Mouse (Mus musculus) ES-Bruce4 (cell line): ENCODE data around the gene Ggt1. TPM values are rescaled to one million over a fixed set of nuclear protein-coding genes. Genes with fewer than 3 reads are reported as not detected.
A peak's percentile ranks its signal among the peaks of the same experiment; 100 is the strongest.

ENCODE experiments used
- H3K27ac ChIP-seq: 2 replicates; pipeline ENCODE4 v1.5.1; 2012; ENCODE audit warnings: low read length, inconsistent platforms; ENCODE audit not compliant: insufficient read depth
- H3K27me3 ChIP-seq: 2 replicates; pipeline ENCODE4 v1.6.1; 2012; ENCODE audit warnings: mild to moderate bottlenecking, low read length, inconsistent platforms; ENCODE audit not compliant: control insufficient read depth, poor library complexity, insufficient read depth, severe bottlenecking
- H3K36me3 ChIP-seq: 2 replicates; pipeline ENCODE4 v1.6.1; 2012; ENCODE audit warnings: inconsistent platforms, mild to moderate bottlenecking, low read length, moderate library complexity; ENCODE audit not compliant: control insufficient read depth, poor library complexity, insufficient read depth, severe bottlenecking
- H3K4me1 ChIP-seq: one replicate; pipeline ENCODE4 v1.8.1; 2011; ENCODE audit warnings: low read length; ENCODE audit not compliant: control insufficient read depth, insufficient read depth
- H3K4me3 ChIP-seq: 2 replicates; pipeline ENCODE4 v1.5.1; 2011; ENCODE audit warnings: low read depth, mild to moderate bottlenecking, low read length
- H3K9ac ChIP-seq: 2 replicates; pipeline ENCODE4 v1.6.1; 2012; ENCODE audit warnings: low read depth, mild to moderate bottlenecking, inconsistent platforms; ENCODE audit not compliant: poor library complexity, severe bottlenecking
- H3K9me3 ChIP-seq: replicated peaks from 2 replicates; pipeline ENCODE4 v1.6.1; 2012; ENCODE audit warnings: mild to moderate bottlenecking, low read length, inconsistent platforms; ENCODE audit not compliant: control insufficient read depth, poor library complexity, insufficient read depth, severe bottlenecking
- CTCF ChIP-seq: IDR thresholded peaks from one replicate; pipeline ENCODE4 v1.8.1; 2011; ENCODE audit warnings: low read depth, low read length
- EP300 ChIP-seq: IDR thresholded peaks from 2 replicates; pipeline ENCODE4 v1.6.1; 2011; ENCODE audit warnings: low read depth, low read length; ENCODE audit not compliant: insufficient read depth
- POLR2A ChIP-seq: IDR thresholded peaks from one replicate; pipeline ENCODE4 v1.8.1; 2011; ENCODE audit warnings: low read length; ENCODE audit not compliant: insufficient read depth
- polyA plus RNA-seq: library from polyadenylated mRNA; stranded (reverse); fragments of >200 nt; gene quantifications from 2 replicates; pipeline ENCODE4 v1.2.4, GENCODE M21; 2011; ENCODE audit warnings: low read depth; ENCODE audit not compliant: missing spikeins, insufficient read depth, insufficient read length

Ggt1 gene
- polyA plus RNA-seq, 1 experiment, result 2.8 TPM

GRCm38 (mm10) chr10:75589651-75590050 lies 28.2 kb downstream of the Ggt1 start:
- H3K27ac ChIP-seq, result no peak overlapping the region
- no peaks in the 10 kb centered on the region for H3K36me3 ChIP-seq
- no peaks in the 10 kb centered on the region for H3K9me3 ChIP-seq
- TF ChIP-seq CTCF, result no peak
- no peak for TF ChIP-seq POLR2A
- no peak for TF ChIP-seq EP300
- no peaks in the 10 kb centered on the region for H3K27me3 ChIP-seq
- no peaks in the 10 kb centered on the region for H3K4me1 ChIP-seq
- no peak overlapping the region for H3K4me3 ChIP-seq
- H3K9ac ChIP-seq, result no peak overlapping the region

GRCm38 (mm10) chr10:75591211-75591894 lies 29.9 kb downstream of the Ggt1 start:
- no peak overlapping the region for H3K9ac ChIP-seq
- no peaks in the 10 kb centered on the region for H3K4me1 ChIP-seq
- H3K27me3 ChIP-seq, result no peaks in the 10 kb centered on the region
- no peak overlapping the region for H3K27ac ChIP-seq
- H3K9me3 ChIP-seq, result no peaks in the 10 kb centered on the region
- H3K4me3 ChIP-seq, result no peak overlapping the region
- TF ChIP-seq EP300 (no peak), POLR2A (no peak), CTCF (no peak)
- no peaks in the 10 kb centered on the region for H3K36me3 ChIP-seq

GRCm38 (mm10) chr10:75592585-75592984 lies 31.2 kb downstream of the Ggt1 start:
- H3K27me3 ChIP-seq, result no peaks in the 10 kb centered on the region
- no peaks in the 10 kb centered on the region for H3K36me3 ChIP-seq
- H3K9ac ChIP-seq, result no peak overlapping the region
- H3K4me3 ChIP-seq, result no peak overlapping the region
- H3K9me3 ChIP-seq, result no peaks in the 10 kb centered on the region
- no peaks in the 10 kb centered on the region for H3K4me1 ChIP-seq
- H3K27ac ChIP-seq, result no peak overlapping the region
- TF ChIP-seq CTCF, result no peak
- no peak for TF ChIP-seq EP300
- TF ChIP-seq POLR2A, result no peak

GRCm38 (mm10) chr10:75595981-75596380 lies 34.6 kb downstream of the Ggt1 start:
- TF ChIP-seq POLR2A, result no peak
- TF ChIP-seq EP300, result no peak
- TF ChIP-seq CTCF, result no peak
- H3K9ac ChIP-seq, result no peak overlapping the region
- H3K4me1 ChIP-seq, result no peaks in the 10 kb centered on the region
- H3K27ac ChIP-seq, result no peak overlapping the region
- no peaks in the 10 kb centered on the region for H3K27me3 ChIP-seq
- no peak overlapping the region for H3K4me3 ChIP-seq
- no peaks in the 10 kb centered on the region for H3K9me3 ChIP-seq
- H3K36me3 ChIP-seq, result no peaks in the 10 kb centered on the region

GRCm38 (mm10) chr10:75600189-75600730 lies 38.9 kb downstream of the Ggt1 start:
- H3K4me3 ChIP-seq, result no peak overlapping the region
- no peaks in the 10 kb centered on the region for H3K4me1 ChIP-seq
- no peaks in the 10 kb centered on the region for H3K36me3 ChIP-seq
- no peak overlapping the region for H3K27ac ChIP-seq
- no peak for TF ChIP-seq EP300
- no peak for TF ChIP-seq CTCF
- TF ChIP-seq POLR2A, result no peak
- no peaks in the 10 kb centered on the region for H3K27me3 ChIP-seq
- H3K9me3 ChIP-seq, result no peaks in the 10 kb centered on the region
- no peak overlapping the region for H3K9ac ChIP-seq

GRCm38 (mm10) chr10:75605162-75605846 lies 43.9 kb downstream of the Ggt1 start:
- no peaks in the 10 kb centered on the region for H3K9me3 ChIP-seq
- H3K36me3 ChIP-seq, result no peaks in the 10 kb centered on the region
- no peak overlapping the region for H3K27ac ChIP-seq
- no peak overlapping the region for H3K4me3 ChIP-seq
- no peak overlapping the region for H3K9ac ChIP-seq
- no peaks in the 10 kb centered on the region for H3K4me1 ChIP-seq
- no peaks in the 10 kb centered on the region for H3K27me3 ChIP-seq
- TF ChIP-seq EP300, result no peak
- no peak for TF ChIP-seq POLR2A
- peak; percentile 59 for TF ChIP-seq CTCF
